Mouse (Mus musculus) forebrain, embryonic 13.5 days (tissue): ENCODE measurements around the gene Cad. TPM values are rescaled to one million over a fixed set of nuclear protein-coding genes. Genes with fewer than 3 reads are reported as not detected.
"Not testable (repeated sequence)": the region's sequence is repeated elsewhere in the genome, so short reads cannot be mapped to it uniquely, and the experiment has no call there.

ENCODE experiments used
- ATAC-seq: fragments of 200-750 bp; cut with Nextera tagmentation; 2 replicates; pipeline ENCODE4 v1.8.0; 2017
- H3K27ac ChIP-seq: fragments of 300-500 bp; sonication (generic); 2 replicates; pipeline ENCODE4 v1.5.1; 2015; ENCODE audit warnings: inconsistent platforms, mild to moderate bottlenecking, moderate library complexity
- H3K27me3 ChIP-seq: fragments of 300-500 bp; sonication (generic); 2 replicates; pipeline ENCODE4 v1.6.1; 2015; ENCODE audit warnings: mild to moderate bottlenecking, inconsistent platforms
- H3K36me3 ChIP-seq: fragments of 300-500 bp; sonication (generic); 2 replicates; pipeline ENCODE4 v1.6.1; 2015; ENCODE audit warnings: mild to moderate bottlenecking, inconsistent platforms; ENCODE audit not compliant: poor library complexity, severe bottlenecking
- H3K4me1 ChIP-seq: fragments of 300-500 bp; sonication (generic); 2 replicates; pipeline ENCODE4 v1.6.1; 2015; ENCODE audit warnings: inconsistent platforms
- H3K4me2 ChIP-seq: fragments of 300-500 bp; sonication (generic); 2 replicates; pipeline ENCODE4 v1.6.1; 2015; ENCODE audit warnings: inconsistent platforms, mild to moderate bottlenecking, moderate library complexity
- H3K4me3 ChIP-seq: fragments of 300-500 bp; sonication (generic); 2 replicates; pipeline ENCODE4 v1.5.1; 2015; ENCODE audit warnings: mild to moderate bottlenecking, inconsistent platforms
- H3K9ac ChIP-seq: fragments of 300-500 bp; sonication (generic); 2 replicates; pipeline ENCODE4 v1.6.1; 2015; ENCODE audit warnings: mild to moderate bottlenecking, inconsistent platforms
- H3K9me3 ChIP-seq: fragments of 300-500 bp; sonication (generic); replicated peaks from 2 replicates; pipeline ENCODE4 v1.6.1; 2016; ENCODE audit warnings: inconsistent platforms
- WGBS: fragments of 180-500 bp; shearing (Covaris S2); methylation state at CpG from one replicate; pipeline ENCODE4 v1.1.7; 2015; 5-methylcytosine and 5-hydroxymethylcytosine counted together
- polyA plus RNA-seq: library from polyadenylated mRNA; unstranded; fragments of >200 nt; fragmentation: Nextera tagmentation; extraction: Ambion mirVana; gene quantifications from 2 replicates; pipeline ENCODE4 v1.2.1, GENCODE M21; 2015

The Cad gene
- polyA plus RNA-seq, 1 experiment from 2014 or later, result 24.2 TPM

GRCm38 (mm10) chr5:31046416-31046815 lies 8.2 kb upstream of the Cad start:
- H3K9ac ChIP-seq, result no peak overlapping the region
- WGBS, result 95% methylated on average over 6 of the region's 6 CpGs
- no peaks in the 10 kb centered on the region for H3K27me3 ChIP-seq
- H3K4me2 ChIP-seq, result no peak overlapping the region
- no peak for ATAC-seq
- H3K9me3 ChIP-seq, result no peaks in the 10 kb centered on the region
- H3K27ac ChIP-seq, result no peak overlapping the region
- peaks cover 17% of the 10 kb centered on the region for H3K4me1 ChIP-seq
- H3K36me3 ChIP-seq, result peaks cover 21% of the 10 kb centered on the region
- no peak overlapping the region for H3K4me3 ChIP-seq

GRCm38 (mm10) chr5:31047074-31047473 lies 7.5 kb upstream of the Cad start:
- Histone ChIP-seq H3K27me3 (no peaks in the 10 kb centered on the region), H3K36me3 (peaks cover 15% of the 10 kb centered on the region), H3K4me2 (peak overlapping the region; percentile 76), H3K4me1 (peaks cover 17% of the 10 kb centered on the region), H3K27ac (no peak overlapping the region), H3K9ac (peak overlapping the region; percentile 89), H3K9me3 (no peaks in the 10 kb centered on the region), H3K4me3 (peak overlapping the region; percentile 75)
- ATAC-seq, result no peak
- 87% methylated on average over 5 of the region's 5 CpGs for WGBS

- Histone ChIP-seq H3K4me1 (peaks cover 17% of the 10 kb centered on the region), H3K9me3 (no peaks in the 10 kb centered on the region), H3K27me3 (no peaks in the 10 kb centered on the region), H3K27ac (peak within 1 kb of the TSS; percentile 90), H3K36me3 (0 out of 2 replicates have a peak, but pooled peaks cover 17% of the 10 kb centered on the region), H3K4me3 (peak within 1 kb of the TSS; percentile 75), H3K4me2 (peak within 1 kb of the TSS; percentile 76), H3K9ac (peak within 1 kb of the TSS; percentile 89)
- peak; percentile 97 for ATAC-seq
- WGBS, result under 1% methylated on average over 73 of the region's 73 CpGs
These were observed 6.5 kb upstream of the Cad start, which contains the start of gene Atraid for GRCm38 (mm10) chr5:31047848-31048762. Gene Atraid, plus strand, starts transcription at chr5:31048312.

- under 1% methylated on average over 23 of the region's 23 CpGs for WGBS
- Histone ChIP-seq H3K4me3 (peak within 1 kb of the TSS; percentile 75), H3K9me3 (no peaks in the 10 kb centered on the region), H3K4me1 (peaks cover 20% of the 10 kb centered on the region), H3K27ac (peak within 1 kb of the TSS; percentile 90), H3K4me2 (peak within 1 kb of the TSS; percentile 76), H3K9ac (peak within 1 kb of the TSS; percentile 89), H3K36me3 (0 out of 2 replicates have a peak, but pooled peaks cover 13% of the 10 kb centered on the region), H3K27me3 (no peaks in the 10 kb centered on the region)
- ATAC-seq, result peak; percentile 9; the same call in 1 of the 2 replicates
These were observed 5.6 kb upstream of the Cad start, which contains the start of gene Slc5a6 for GRCm38 (mm10) chr5:31048763-31049641. Gene Slc5a6, minus strand, starts transcription at chr5:31048924.

- H3K4me3 ChIP-seq, result no peak overlapping the region
- no peak overlapping the region for H3K4me2 ChIP-seq
- no peak overlapping the region for H3K27ac ChIP-seq
- ATAC-seq, result no peak
- H3K36me3 ChIP-seq, result 0 out of 2 replicates have a peak, but pooled peaks cover 13% of the 10 kb centered on the region
- H3K9me3 ChIP-seq, result no peaks in the 10 kb centered on the region
- peaks cover 27% of the 10 kb centered on the region for H3K4me1 ChIP-seq
- no peak overlapping the region for H3K9ac ChIP-seq
- H3K27me3 ChIP-seq, result no peaks in the 10 kb centered on the region
These were observed 4.2 kb upstream of the Cad start for GRCm38 (mm10) chr5:31050427-31050826.

- H3K27ac ChIP-seq, result peak overlapping the region; percentile 52; the same call in 1 of the 2 replicates
- H3K9ac ChIP-seq, result peak overlapping the region; percentile 83
- H3K36me3 ChIP-seq, result peaks cover 30% of the 10 kb centered on the region
- WGBS, result 53% methylated on average over 4 of the region's 4 CpGs
- not testable (repeated sequence) for H3K9me3 ChIP-seq, ATAC-seq, H3K27me3 ChIP-seq
- H3K4me2 ChIP-seq, result peak overlapping the region; percentile 85
- H3K4me1 ChIP-seq, result peaks cover 25% of the 10 kb centered on the region
- peak overlapping the region; percentile 54 for H3K4me3 ChIP-seq
These were observed 852 bp upstream of the Cad start for GRCm38 (mm10) chr5:31053728-31054127.

- no peaks in the 10 kb centered on the region for H3K27me3 ChIP-seq
- WGBS, result 25% methylated on average over 19 of the region's 19 CpGs
- H3K4me2 ChIP-seq, result peak overlapping the region; percentile 85
- no peaks in the 10 kb centered on the region for H3K9me3 ChIP-seq
- peak; percentile 0; the same call in 1 of the 2 replicates for ATAC-seq
- H3K4me3 ChIP-seq, result peak overlapping the region; percentile 54
- H3K9ac ChIP-seq, result peak overlapping the region; percentile 83
- H3K27ac ChIP-seq, result peak overlapping the region; percentile 44; the same call in 1 of the 2 replicates
- peaks cover 17% of the 10 kb centered on the region for H3K4me1 ChIP-seq
- peaks cover 48% of the 10 kb centered on the region for H3K36me3 ChIP-seq
These were observed 898 bp downstream of the Cad start for GRCm38 (mm10) chr5:31055216-31056140.

GRCm38 (mm10) chr5:31069810-31070209 lies 15.2 kb downstream of the Cad start:
- 98% methylated on average over 3 of the region's 3 CpGs for WGBS
- no peak overlapping the region for H3K4me3 ChIP-seq

GRCm38 (mm10) chr5:31071059-31071458 lies 16.5 kb downstream of the Cad start:
- Histone ChIP-seq H3K9ac (no peak overlapping the region), H3K4me3 (no peak overlapping the region), H3K4me1 (no peaks in the 10 kb centered on the region), H3K4me2 (no peak overlapping the region), H3K27me3 (no peaks in the 10 kb centered on the region), H3K27ac (no peak overlapping the region), H3K9me3 (no peaks in the 10 kb centered on the region), H3K36me3 (peaks cover 100% of the 10 kb centered on the region)
- 96% methylated on average over 2 of the region's 2 CpGs for WGBS
- no peak for ATAC-seq

More at GRCm38 (mm10) chr5:31069810-31070209, 15.2 kb downstream of the Cad start:
- Histone ChIP-seq H3K4me1 (no peaks in the 10 kb centered on the region), H3K4me2 (no peak overlapping the region), H3K36me3 (peaks cover 94% of the 10 kb centered on the region), H3K27ac (no peak overlapping the region), H3K27me3 (no peaks in the 10 kb centered on the region), H3K9me3 (no peaks in the 10 kb centered on the region), H3K9ac (no peak overlapping the region)
- ATAC-seq, result no peak

- H3K27ac ChIP-seq, result no peak overlapping the region
- ATAC-seq, result no peak
- H3K9ac ChIP-seq, result no peak overlapping the region
- 93% methylated on average over 11 of the region's 11 CpGs for WGBS
- H3K9me3 ChIP-seq, result no peaks in the 10 kb centered on the region
- H3K4me2 ChIP-seq, result no peak overlapping the region
- peaks cover 100% of the 10 kb centered on the region for H3K36me3 ChIP-seq
- no peak overlapping the region for H3K4me3 ChIP-seq
- H3K27me3 ChIP-seq, result no peaks in the 10 kb centered on the region
- H3K4me1 ChIP-seq, result no peaks in the 10 kb centered on the region
These were observed 17.2 kb downstream of the Cad start for GRCm38 (mm10) chr5:31071821-31072220.

GRCm38 (mm10) chr5:31073176-31073575 lies 18.6 kb downstream of the Cad start:
- ATAC-seq, result no peak
- WGBS, result 94% methylated on average over 12 of the region's 12 CpGs
- peaks cover 100% of the 10 kb centered on the region for H3K36me3 ChIP-seq

More at GRCm38 (mm10) chr5:31073176-31073575, 18.6 kb downstream of the Cad start:
- Histone ChIP-seq H3K9me3 (no peaks in the 10 kb centered on the region), H3K27ac (no peak overlapping the region), H3K27me3 (no peaks in the 10 kb centered on the region), H3K9ac (no peak overlapping the region), H3K4me3 (no peak overlapping the region), H3K4me2 (no peak overlapping the region), H3K4me1 (no peaks in the 10 kb centered on the region)
